Mouse (Mus musculus) hindbrain, embryonic 16.5 days (tissue): ENCODE data around the gene Heatr6. TPM values are rescaled to one million over a fixed set of nuclear protein-coding genes. Genes with fewer than 3 reads are reported as not detected.

Source experiments
- ATAC-seq: fragments of 200-750 bp; cut with Nextera tagmentation; 2 replicates; pipeline ENCODE4 v1.8.0; 2017; ENCODE audit warnings: moderate TSS enrichment, moderate library complexity
- H3K27ac ChIP-seq: fragments of 300-500 bp; sonication (generic); 2 replicates; pipeline ENCODE4 v1.5.1; 2014; ENCODE audit warnings: low read depth, mild to moderate bottlenecking, control low read depth, low read length, moderate library complexity
- H3K27me3 ChIP-seq: fragments of 300-500 bp; sonication (generic); replicated peaks from 2 replicates; pipeline ENCODE4 v1.6.1; 2014; ENCODE audit warnings: low read length; ENCODE audit not compliant: control insufficient read depth, insufficient read depth
- H3K36me3 ChIP-seq: fragments of 300-500 bp; sonication (generic); 2 replicates; pipeline ENCODE4 v1.6.1; 2014; ENCODE audit warnings: mild to moderate bottlenecking, low read length, moderate library complexity, mixed read lengths; ENCODE audit not compliant: control insufficient read depth, insufficient read depth
- H3K4me1 ChIP-seq: fragments of 300-500 bp; sonication (generic); 2 replicates; pipeline ENCODE4 v1.6.1; 2014; ENCODE audit warnings: low read depth, low read length; ENCODE audit not compliant: control insufficient read depth, insufficient read depth
- H3K4me2 ChIP-seq: fragments of 300-500 bp; sonication (generic); 2 replicates; pipeline ENCODE4 v1.6.1; 2014; ENCODE audit warnings: mild to moderate bottlenecking, low read length, control low read depth, moderate library complexity
- H3K4me3 ChIP-seq: fragments of 300-500 bp; sonication (generic); 2 replicates; pipeline ENCODE4 v1.5.1; 2014; ENCODE audit warnings: mild to moderate bottlenecking, low read length, control low read depth, moderate library complexity
- H3K9ac ChIP-seq: fragments of 300-500 bp; sonication (generic); 2 replicates; pipeline ENCODE4 v1.6.1; 2014; ENCODE audit warnings: low read depth, mild to moderate bottlenecking, control low read depth, low read length, moderate library complexity
- H3K9me3 ChIP-seq: fragments of 300-500 bp; sonication (generic); 2 replicates; pipeline ENCODE4 v1.6.1; 2014; ENCODE audit warnings: mild to moderate bottlenecking, low read length, moderate library complexity; ENCODE audit not compliant: control insufficient read depth
- WGBS: fragments of 180-500 bp; shearing (Covaris S2); extraction: QIAGEN DNeasy Blood & Tissue Kit; methylation state at CpG from one replicate; pipeline ENCODE4 v1.1.7; 2014; 5-methylcytosine and 5-hydroxymethylcytosine counted together
- polyA plus RNA-seq: library from polyadenylated mRNA; unstranded; fragments of >200 nt; fragmentation: Nextera tagmentation; extraction: Ambion mirVana; gene quantifications from 2 replicates; pipeline ENCODE4 v1.2.1, GENCODE M21; 2015

The Heatr6 gene
- polyA plus RNA-seq = 26.6 and 29.6 TPM in 2 replicates

GRCm38 (mm10) chr11:83753581-83754181 lies at the start of gene Heatr6:
Heatr6 (plus strand) TSS chr11:83753696.
- Histone ChIP-seq H3K9ac (peak within 1 kb of the TSS; percentile 88), H3K27me3 (peaks cover 4% of the 10 kb centered on the region), H3K27ac (peak within 1 kb of the TSS; percentile 93), H3K4me1 (peaks cover 10% of the 10 kb centered on the region), H3K4me3 (peak within 1 kb of the TSS; percentile 68), H3K9me3 (no peaks in the 10 kb centered on the region), H3K4me2 (peak within 1 kb of the TSS; percentile 88), H3K36me3 (peaks cover 14% of the 10 kb centered on the region)
- 0% methylated on average over 45 of the region's 47 CpGs for WGBS
- peak; percentile 98 for ATAC-seq

GRCm38 (mm10) chr11:83703705-83704104 lies 49.8 kb upstream of the Heatr6 start, which contains the start of gene Wfdc17:
Wfdc17 (plus strand) TSS chr11:83703991.
- ATAC-seq = no peak
- no peaks in the 10 kb centered on the region for H3K27me3 ChIP-seq
- H3K27ac ChIP-seq = no peak within 1 kb of the TSS
- H3K4me2 ChIP-seq = no peak within 1 kb of the TSS
- 71% methylated on average over 1 of the region's 1 CpGs for WGBS
- no peaks in the 10 kb centered on the region for H3K36me3 ChIP-seq
- H3K9me3 ChIP-seq = no peaks in the 10 kb centered on the region
- H3K4me1 ChIP-seq = no peaks in the 10 kb centered on the region
- H3K9ac ChIP-seq = no peak within 1 kb of the TSS
- no peak within 1 kb of the TSS for H3K4me3 ChIP-seq

DNA sequence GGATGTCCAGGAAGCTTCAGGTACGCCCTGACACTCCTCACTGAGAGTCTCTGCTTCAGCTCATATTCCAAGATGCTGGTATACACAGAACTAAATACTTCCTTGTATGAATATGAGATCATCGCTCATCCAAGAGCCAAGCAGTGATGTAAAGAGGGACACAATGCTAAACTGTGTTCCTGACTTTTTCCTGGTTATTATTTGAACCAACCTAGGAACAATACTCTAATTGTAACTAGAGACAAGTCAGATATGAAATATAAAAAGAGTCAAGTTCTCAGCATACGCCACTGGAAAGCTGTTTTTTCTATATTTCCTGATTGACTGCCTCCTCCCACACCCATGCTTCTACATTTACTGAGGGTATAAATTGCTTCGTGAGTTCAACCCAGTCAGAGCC lies 44.8 kb upstream of the Heatr6 start, which contains the start of gene Wfdc18:
TSS of gene Wfdc18 (plus strand) at position 301 of the 400 bp plus-strand sequence.
- Histone ChIP-seq H3K27me3 (no peaks in the 10 kb centered on the region), H3K4me2 (no peak within 1 kb of the TSS), H3K36me3 (no peaks in the 10 kb centered on the region), H3K9ac (no peak within 1 kb of the TSS), H3K27ac (no peak within 1 kb of the TSS), H3K9me3 (no peaks in the 10 kb centered on the region), H3K4me1 (no peaks in the 10 kb centered on the region), H3K4me3 (no peak within 1 kb of the TSS)
- 86% methylated on average over 4 of the region's 4 CpGs for WGBS
- ATAC-seq = no peak

GRCm38 (mm10) chr11:83709683-83710082 lies 43.8 kb upstream of the Heatr6 start:
- no peaks in the 10 kb centered on the region for H3K27me3 ChIP-seq
- H3K4me3 ChIP-seq = no peak overlapping the region
- H3K9me3 ChIP-seq = no peaks in the 10 kb centered on the region
- H3K9ac ChIP-seq = no peak overlapping the region
- H3K36me3 ChIP-seq = no peaks in the 10 kb centered on the region
- ATAC-seq = no peak
- WGBS = 95% methylated on average over 5 of the region's 5 CpGs
- H3K4me2 ChIP-seq = no peak overlapping the region
- no peak overlapping the region for H3K27ac ChIP-seq
- H3K4me1 ChIP-seq = no peaks in the 10 kb centered on the region

DNA sequence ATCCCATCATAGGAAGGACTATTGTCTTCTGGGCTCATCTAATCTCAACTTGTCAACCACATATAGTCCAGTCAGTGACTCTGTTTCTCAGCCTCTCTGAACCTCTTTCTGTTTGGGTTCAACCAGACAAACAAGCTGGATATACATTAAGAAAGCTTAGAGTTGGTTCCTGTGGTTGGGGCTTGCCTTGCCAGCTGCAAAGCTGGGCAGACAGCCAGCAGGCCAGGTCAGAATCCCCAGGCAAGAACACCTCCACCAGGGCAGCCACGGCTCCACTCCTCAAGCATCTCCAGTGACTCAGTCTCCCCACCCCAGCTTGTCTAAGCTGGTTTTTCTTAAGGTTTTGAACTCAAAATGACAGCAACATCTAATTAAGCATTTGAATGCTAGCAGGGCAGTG lies 40.8 kb upstream of the Heatr6 start:
- Histone ChIP-seq H3K9me3 (no peaks in the 10 kb centered on the region), H3K27me3 (no peaks in the 10 kb centered on the region), H3K4me2 (no peak overlapping the region)

DNA sequence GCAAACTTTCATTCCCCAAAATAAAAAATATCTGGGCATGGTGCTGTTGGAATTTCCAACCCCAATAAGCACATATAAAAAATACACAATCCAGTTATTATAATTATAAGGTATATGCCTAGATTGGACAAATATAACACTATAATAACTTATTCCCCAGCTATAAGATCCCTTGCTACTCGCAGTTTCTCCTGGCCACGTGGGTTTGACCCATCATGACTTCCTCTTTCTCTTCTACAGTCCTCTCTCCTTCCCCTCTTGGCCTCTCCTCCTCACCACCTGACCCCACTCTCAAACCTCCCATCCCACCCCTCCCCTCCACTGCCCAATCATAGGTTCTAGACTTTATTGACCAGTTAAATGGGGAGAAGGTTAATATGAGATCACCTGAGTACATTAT lies 39.6 kb upstream of the Heatr6 start:
- Histone ChIP-seq H3K4me3 (no peak overlapping the region), H3K9ac (no peak overlapping the region), H3K27ac (no peak overlapping the region), H3K4me2 (no peak overlapping the region), H3K9me3 (no peaks in the 10 kb centered on the region), H3K27me3 (no peaks in the 10 kb centered on the region), H3K4me1 (no peaks in the 10 kb centered on the region), H3K36me3 (no peaks in the 10 kb centered on the region)
- WGBS = 85% methylated on average over 2 of the region's 2 CpGs
- no peak for ATAC-seq

More for the DNA sequence above, 40.8 kb upstream of the Heatr6 start:
- no peak for ATAC-seq
- WGBS = 95% methylated on average over 1 of the region's 1 CpGs
- no peaks in the 10 kb centered on the region for H3K4me1 ChIP-seq
- H3K36me3 ChIP-seq = no peaks in the 10 kb centered on the region
- no peak overlapping the region for H3K27ac ChIP-seq
- no peak overlapping the region for H3K9ac ChIP-seq
- H3K4me3 ChIP-seq = no peak overlapping the region

DNA sequence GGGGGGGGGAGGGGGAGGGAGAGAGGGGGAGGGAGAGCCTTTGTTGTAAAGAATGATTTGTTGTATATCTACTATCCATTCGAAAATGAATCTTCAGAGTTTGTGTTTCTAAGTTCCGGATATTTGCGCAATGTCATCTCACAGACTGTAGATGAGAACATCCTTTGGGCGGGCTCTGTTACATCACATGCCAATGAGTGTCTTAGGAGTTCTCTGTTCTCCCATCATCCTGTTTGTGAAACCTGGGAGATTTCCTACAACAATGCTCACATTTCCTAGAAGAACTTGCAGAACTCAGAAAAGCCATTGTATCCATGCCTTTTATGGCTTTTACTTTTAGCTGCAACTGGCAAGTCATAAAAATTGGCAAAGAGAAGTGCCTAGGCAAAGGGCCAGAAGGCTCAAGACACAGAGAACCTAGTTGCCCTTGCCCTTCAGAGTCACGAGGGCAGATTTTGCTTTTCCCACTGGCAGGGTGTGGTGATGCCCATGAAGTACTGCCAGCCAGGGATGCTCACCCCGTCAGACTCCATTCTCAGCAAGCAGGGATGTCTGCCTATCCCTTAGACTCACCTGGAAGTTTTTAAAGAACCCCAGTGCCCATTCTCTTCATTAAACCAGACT lies 36.3 kb upstream of the Heatr6 start:
- no peaks in the 10 kb centered on the region for H3K27me3 ChIP-seq
- no peak overlapping the region for H3K4me2 ChIP-seq
- no peaks in the 10 kb centered on the region for H3K9me3 ChIP-seq
- H3K9ac ChIP-seq = no peak overlapping the region
- H3K4me1 ChIP-seq = no peaks in the 10 kb centered on the region
- 93% methylated on average over 6 of the region's 6 CpGs for WGBS
- no peak overlapping the region for H3K4me3 ChIP-seq
- H3K27ac ChIP-seq = no peak overlapping the region
- H3K36me3 ChIP-seq = no peaks in the 10 kb centered on the region
- no peak for ATAC-seq

DNA sequence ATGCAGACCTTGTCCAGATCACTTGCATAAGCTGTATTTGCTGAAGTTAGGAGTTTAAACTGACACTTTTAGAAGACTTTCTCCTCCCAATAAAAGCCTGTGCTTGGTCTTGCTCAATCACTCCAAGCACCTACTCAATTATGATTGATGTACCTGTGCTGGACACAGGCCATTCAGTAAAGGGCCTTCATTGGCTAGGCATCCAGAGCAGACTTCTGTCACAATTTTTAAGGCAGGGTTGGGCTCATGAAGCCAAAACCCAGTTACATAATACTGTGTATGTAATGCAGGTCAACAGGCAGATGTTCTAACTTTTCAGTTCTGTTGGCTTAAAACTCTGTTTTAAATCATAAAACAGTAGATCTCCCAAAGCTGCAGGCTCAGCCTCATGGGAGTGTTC lies 32.7 kb upstream of the Heatr6 start:
- no peak for ATAC-seq

GRCm38 (mm10) chr11:83728757-83729432 lies 24.6 kb upstream of the Heatr6 start:
- H3K4me3 ChIP-seq = no peak overlapping the region
- H3K27me3 ChIP-seq = no peaks in the 10 kb centered on the region
- no peak overlapping the region for H3K9ac ChIP-seq
- H3K36me3 ChIP-seq = no peaks in the 10 kb centered on the region
- H3K9me3 ChIP-seq = 0 out of 2 replicates have a peak, but pooled peaks cover under 1% of the 10 kb centered on the region
- ATAC-seq = no peak
- WGBS = 70% methylated on average over 3 of the region's 3 CpGs
- H3K27ac ChIP-seq = no peak overlapping the region
- no peaks in the 10 kb centered on the region for H3K4me1 ChIP-seq
- no peak overlapping the region for H3K4me2 ChIP-seq

More for the DNA sequence above, 32.7 kb upstream of the Heatr6 start:
- Histone ChIP-seq H3K4me3 (no peak overlapping the region), H3K4me1 (no peaks in the 10 kb centered on the region), H3K36me3 (no peaks in the 10 kb centered on the region), H3K27me3 (no peaks in the 10 kb centered on the region), H3K9ac (no peak overlapping the region), H3K9me3 (no peaks in the 10 kb centered on the region), H3K4me2 (no peak overlapping the region), H3K27ac (no peak overlapping the region)
